Mouse (Mus musculus) liver, embryonic 13.5 days (tissue): ENCODE data around the gene Kcnq1. TPM values are rescaled to one million over a fixed set of nuclear protein-coding genes. Genes with fewer than 3 reads are reported as not detected.

ENCODE experiments used
- ATAC-seq: fragments of 200-750 bp; cut with Nextera tagmentation; 2 replicates; pipeline ENCODE4 v1.8.0; 2017; ENCODE audit warnings: low read depth, mild to moderate bottlenecking, moderate number of reproducible peaks, moderate library complexity
- DNase-seq: peaks from one replicate; pipeline ENCODE4 v3.0.0; 2022
- H3K27ac ChIP-seq: fragments of 300-500 bp; sonication (generic); 2 replicates; pipeline ENCODE4 v1.5.1; 2015; ENCODE audit warnings: moderate library complexity, mild to moderate bottlenecking, inconsistent platforms
- H3K27me3 ChIP-seq: fragments of 300-500 bp; sonication (generic); 2 replicates; pipeline ENCODE4 v1.6.1; 2015; ENCODE audit warnings: mild to moderate bottlenecking, inconsistent platforms
- H3K36me3 ChIP-seq: fragments of 300-500 bp; sonication (generic); 2 replicates; pipeline ENCODE4 v1.6.1; 2015; ENCODE audit warnings: mild to moderate bottlenecking, inconsistent platforms
- H3K4me1 ChIP-seq: fragments of 300-500 bp; sonication (generic); replicated peaks from 2 replicates; pipeline ENCODE4 v1.6.1; 2015; ENCODE audit warnings: inconsistent platforms
- H3K4me2 ChIP-seq: fragments of 300-500 bp; sonication (generic); 2 replicates; pipeline ENCODE4 v1.6.1; 2015; ENCODE audit warnings: inconsistent platforms, mild to moderate bottlenecking, moderate library complexity
- H3K4me3 ChIP-seq: fragments of 300-500 bp; sonication (generic); replicated peaks from 2 replicates; pipeline ENCODE4 v1.5.1; 2015; ENCODE audit warnings: mild to moderate bottlenecking, inconsistent platforms
- H3K9ac ChIP-seq: fragments of 300-500 bp; sonication (generic); 2 replicates; pipeline ENCODE4 v1.6.1; 2015; ENCODE audit warnings: mild to moderate bottlenecking, inconsistent platforms
- H3K9me3 ChIP-seq: fragments of 300-500 bp; sonication (generic); replicated peaks from 2 replicates; pipeline ENCODE4 v1.6.1; 2016; ENCODE audit warnings: inconsistent platforms
- WGBS: fragments of 180-500 bp; shearing (Covaris S2); methylation state at CpG from one replicate; pipeline ENCODE4 v1.1.7; 2015; ENCODE audit not compliant: insufficient replicate concordance; 5-methylcytosine and 5-hydroxymethylcytosine counted together
- polyA plus RNA-seq: library from polyadenylated mRNA; unstranded; fragments of >200 nt; fragmentation: Nextera tagmentation; extraction: Ambion mirVana; gene quantifications from 2 replicates; pipeline ENCODE4 v1.2.1, GENCODE M21; 2015

The Kcnq1 gene
- polyA plus RNA-seq, 1 experiment from 2014 or later, result 0.27 TPM

DNA sequence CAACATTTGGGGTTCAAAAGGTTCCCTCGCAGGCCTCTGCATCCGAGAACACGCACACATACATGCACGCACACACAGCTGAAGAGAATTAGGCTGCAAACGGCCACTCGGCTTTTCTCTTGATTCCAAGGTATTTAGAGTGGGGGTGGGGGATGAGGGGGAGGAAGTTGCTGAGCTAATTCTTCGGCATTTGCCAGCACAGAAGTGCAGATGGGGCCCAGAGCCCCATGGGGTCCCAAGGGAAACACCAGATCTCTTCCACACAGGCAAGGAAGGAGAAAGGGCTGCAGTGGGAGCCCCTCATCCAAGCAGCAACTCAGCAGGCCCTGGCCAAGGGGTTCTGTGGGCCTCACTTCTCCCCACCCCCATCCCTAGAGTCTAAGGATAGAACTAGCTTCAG lies 193.9 kb downstream of the Kcnq1 start:
- WGBS, result 61% methylated on average over 7 of the region's 7 CpGs
- H3K9me3 ChIP-seq, result 0 out of 2 replicates have a peak, but pooled peaks cover 5% of the 10 kb centered on the region
- H3K36me3 ChIP-seq, result no peaks in the 10 kb centered on the region
- H3K9ac ChIP-seq, result no peak overlapping the region
- H3K4me3 ChIP-seq, result no peak overlapping the region
- no peak overlapping the region for H3K4me2 ChIP-seq
- no peak overlapping the region for H3K27ac ChIP-seq
- H3K27me3 ChIP-seq, result no peaks in the 10 kb centered on the region; the same call in 1 of the 2 replicates
- DNase-seq (no peak), ATAC-seq (no peak)
- peaks cover 8% of the 10 kb centered on the region for H3K4me1 ChIP-seq

GRCm38 (mm10) chr7:143300681-143301080 lies 194.5 kb downstream of the Kcnq1 start:
- Histone ChIP-seq H3K4me2 (no peak overlapping the region), H3K9ac (no peak overlapping the region), H3K4me3 (no peak overlapping the region), H3K36me3 (no peaks in the 10 kb centered on the region), H3K27ac (no peak overlapping the region), H3K9me3 (0 out of 2 replicates have a peak, but pooled peaks cover under 1% of the 10 kb centered on the region), H3K4me1 (peaks cover 8% of the 10 kb centered on the region), H3K27me3 (no peaks in the 10 kb centered on the region; the same call in 1 of the 2 replicates)
- ATAC-seq, result no peak
- DNase-seq, result no peak
- 60% methylated on average over 3 of the region's 3 CpGs for WGBS

DNA sequence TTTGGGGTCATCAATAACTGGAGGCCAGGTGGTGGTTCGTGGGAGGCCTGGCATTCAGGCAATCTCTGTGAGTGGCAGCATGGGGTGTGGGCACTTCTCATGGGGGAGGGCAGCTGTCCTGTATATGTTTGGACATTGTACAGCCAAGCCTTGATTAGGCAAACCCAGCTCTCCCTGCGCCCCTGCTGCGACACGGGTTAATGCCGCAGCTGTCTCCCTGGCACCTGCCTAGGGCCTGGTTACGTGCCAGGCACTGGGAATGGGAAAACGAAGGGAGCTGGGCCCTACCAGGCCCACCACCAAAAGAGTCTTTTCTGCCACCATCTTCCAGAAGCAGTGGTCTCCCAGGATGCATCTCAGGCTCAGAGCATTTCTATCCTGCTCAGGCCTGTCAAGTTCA lies 196.0 kb downstream of the Kcnq1 start:
- no peak overlapping the region for H3K9ac ChIP-seq
- no peaks in the 10 kb centered on the region for H3K9me3 ChIP-seq
- H3K27me3 ChIP-seq, result no peaks in the 10 kb centered on the region; the same call in 1 of the 2 replicates
- H3K27ac ChIP-seq, result no peak overlapping the region
- H3K4me3 ChIP-seq, result no peak overlapping the region
- WGBS, result 74% methylated on average over 7 of the region's 7 CpGs
- DNase-seq (no peak), ATAC-seq (no peak)
- no peak overlapping the region for H3K4me2 ChIP-seq
- peaks cover 3% of the 10 kb centered on the region; the same call in 1 of the 2 replicates for H3K4me1 ChIP-seq
- no peaks in the 10 kb centered on the region for H3K36me3 ChIP-seq

DNA sequence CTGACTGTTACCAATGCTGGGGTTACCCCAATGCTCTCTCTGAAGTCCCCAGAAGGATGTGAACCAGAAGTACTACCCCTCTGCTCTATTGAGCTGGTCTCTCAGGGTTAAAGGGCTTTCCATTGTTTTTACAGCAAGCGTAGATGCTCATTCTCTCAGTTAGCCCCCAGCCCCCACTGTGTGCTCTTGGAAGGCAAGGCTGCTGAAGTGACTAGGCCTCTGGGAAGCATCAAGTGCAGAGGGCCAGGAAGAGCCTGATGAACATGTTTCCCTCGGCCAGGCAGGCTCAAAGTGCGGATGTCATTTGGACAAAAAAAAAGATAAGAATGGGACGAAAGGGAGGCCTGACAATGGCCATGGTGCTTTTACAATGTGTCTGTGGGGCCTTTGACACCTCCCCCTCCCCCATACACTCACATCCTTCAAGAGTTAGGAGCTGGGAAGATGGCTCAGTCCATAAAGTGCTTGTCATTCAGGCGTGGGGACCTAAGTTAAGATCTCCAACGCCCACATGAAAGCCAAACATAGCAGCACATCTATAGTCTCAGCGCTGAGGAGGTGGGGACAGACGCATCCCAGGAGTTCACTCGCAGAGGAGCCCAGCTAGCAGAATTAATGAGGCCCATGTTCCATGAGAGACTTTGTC lies 196.6 kb downstream of the Kcnq1 start:
- 61% methylated on average over 9 of the region's 9 CpGs for WGBS
- H3K9ac ChIP-seq, result no peak overlapping the region
- no peaks in the 10 kb centered on the region for H3K36me3 ChIP-seq
- H3K4me3 ChIP-seq, result no peak overlapping the region
- no peak overlapping the region for H3K27ac ChIP-seq
- DNase-seq (no peak), ATAC-seq (no peak)
- H3K4me2 ChIP-seq, result no peak overlapping the region
- H3K4me1 ChIP-seq, result no peaks in the 10 kb centered on the region
- no peaks in the 10 kb centered on the region for H3K9me3 ChIP-seq
- H3K27me3 ChIP-seq, result no peaks in the 10 kb centered on the region; the same call in 1 of the 2 replicates

DNA sequence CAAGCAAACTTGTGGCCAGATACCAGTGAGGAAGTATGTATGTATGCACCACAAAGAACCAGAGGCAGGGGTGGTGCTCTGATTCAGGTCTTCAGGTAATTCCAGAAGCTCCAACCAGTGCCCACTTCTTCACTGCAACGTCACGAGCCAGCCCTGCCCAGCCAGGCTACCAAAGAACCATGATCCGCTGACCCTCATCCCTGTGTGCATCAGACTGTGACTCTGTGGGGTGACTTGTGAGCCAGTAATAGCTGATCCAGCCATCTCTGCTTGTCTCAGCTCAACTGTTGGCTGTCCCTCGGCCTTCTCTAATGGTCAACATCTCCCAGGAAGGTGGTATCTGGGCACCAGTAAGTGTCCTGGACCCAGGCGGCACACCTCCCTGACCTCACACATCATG lies 197.4 kb downstream of the Kcnq1 start:
- no peak overlapping the region for H3K4me3 ChIP-seq
- 67% methylated on average over 5 of the region's 5 CpGs for WGBS
- H3K4me1 ChIP-seq, result no peaks in the 10 kb centered on the region
- H3K27me3 ChIP-seq, result no peaks in the 10 kb centered on the region; the same call in 1 of the 2 replicates
- H3K4me2 ChIP-seq, result no peak overlapping the region
- H3K9ac ChIP-seq, result no peak overlapping the region
- H3K27ac ChIP-seq, result no peak overlapping the region
- H3K36me3 ChIP-seq, result no peaks in the 10 kb centered on the region
- DNase-seq (no peak), ATAC-seq (no peak)
- H3K9me3 ChIP-seq, result no peaks in the 10 kb centered on the region

- WGBS, result 70% methylated on average over 10 of the region's 10 CpGs
- DNase-seq (no peak), ATAC-seq (no peak)
- Histone ChIP-seq H3K4me2 (no peak overlapping the region), H3K9ac (no peak overlapping the region), H3K27me3 (no peaks in the 10 kb centered on the region; the same call in 1 of the 2 replicates), H3K36me3 (no peaks in the 10 kb centered on the region), H3K9me3 (no peaks in the 10 kb centered on the region), H3K27ac (no peak overlapping the region), H3K4me1 (no peaks in the 10 kb centered on the region), H3K4me3 (no peak overlapping the region)
Measured at GRCm38 (mm10) chr7:143305808-143306207, 199.6 kb downstream of the Kcnq1 start.

GRCm38 (mm10) chr7:143308001-143308400 lies 201.8 kb downstream of the Kcnq1 start:
- Histone ChIP-seq H3K9ac (no peak overlapping the region), H3K9me3 (no peaks in the 10 kb centered on the region), H3K4me2 (no peak overlapping the region), H3K36me3 (no peaks in the 10 kb centered on the region), H3K27me3 (no peaks in the 10 kb centered on the region; the same call in 1 of the 2 replicates), H3K4me1 (no peaks in the 10 kb centered on the region), H3K27ac (no peak overlapping the region), H3K4me3 (no peak overlapping the region)
- WGBS, result 58% methylated on average over 1 of the region's 1 CpGs
- ATAC-seq (no peak), DNase-seq (no peak)

- Histone ChIP-seq H3K27me3 (no peaks in the 10 kb centered on the region), H3K9ac (no peak overlapping the region), H3K36me3 (no peaks in the 10 kb centered on the region), H3K4me1 (peaks cover 13% of the 10 kb centered on the region; the same call in 1 of the 2 replicates), H3K27ac (no peak overlapping the region), H3K9me3 (no peaks in the 10 kb centered on the region), H3K4me3 (no peak overlapping the region), H3K4me2 (no peak overlapping the region)
- ATAC-seq, result no peak
- 34% methylated on average over 3 of the region's 3 CpGs for WGBS
- DNase-seq, result no peak
Measured at GRCm38 (mm10) chr7:143310311-143310710, 204.1 kb downstream of the Kcnq1 start.

DNA sequence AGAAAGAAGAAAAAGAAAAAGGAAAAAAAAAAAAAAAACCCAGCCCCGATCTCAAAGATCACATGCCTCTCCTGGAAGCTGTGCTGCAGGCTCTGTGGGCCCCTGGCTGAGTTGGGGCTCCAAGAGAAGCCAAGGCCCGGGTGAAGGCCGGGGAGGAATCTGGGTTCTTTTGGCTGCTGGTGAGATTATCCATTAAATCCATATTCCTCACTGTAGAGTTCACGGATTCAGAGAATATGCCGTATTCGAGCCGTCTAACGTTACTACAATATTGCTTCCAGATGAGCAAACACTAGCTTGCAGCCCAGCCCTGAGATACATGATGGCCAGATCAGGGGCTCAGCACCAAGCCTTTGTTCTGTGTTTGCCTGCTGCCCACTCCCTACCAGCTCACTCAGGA lies 204.7 kb downstream of the Kcnq1 start:
- no peaks in the 10 kb centered on the region for H3K9me3 ChIP-seq
- DNase-seq (no peak), ATAC-seq (no peak)
- H3K9ac ChIP-seq, result no peak overlapping the region
- no peaks in the 10 kb centered on the region for H3K27me3 ChIP-seq
- no peak overlapping the region for H3K4me2 ChIP-seq
- H3K4me3 ChIP-seq, result no peak overlapping the region
- no peak overlapping the region for H3K27ac ChIP-seq
- no peaks in the 10 kb centered on the region for H3K36me3 ChIP-seq
- WGBS, result 72% methylated on average over 8 of the region's 8 CpGs
- H3K4me1 ChIP-seq, result peaks cover 13% of the 10 kb centered on the region; the same call in 1 of the 2 replicates

GRCm38 (mm10) chr7:143311471-143311870 lies 205.3 kb downstream of the Kcnq1 start:
- Histone ChIP-seq H3K27me3 (no peaks in the 10 kb centered on the region), H3K9me3 (no peaks in the 10 kb centered on the region), H3K4me3 (no peak overlapping the region), H3K4me2 (no peak overlapping the region), H3K4me1 (peaks cover 13% of the 10 kb centered on the region; the same call in 1 of the 2 replicates), H3K9ac (no peak overlapping the region), H3K36me3 (no peaks in the 10 kb centered on the region), H3K27ac (no peak overlapping the region)
- 62% methylated on average over 7 of the region's 7 CpGs for WGBS
- no peak for ATAC-seq
- no peak for DNase-seq

DNA sequence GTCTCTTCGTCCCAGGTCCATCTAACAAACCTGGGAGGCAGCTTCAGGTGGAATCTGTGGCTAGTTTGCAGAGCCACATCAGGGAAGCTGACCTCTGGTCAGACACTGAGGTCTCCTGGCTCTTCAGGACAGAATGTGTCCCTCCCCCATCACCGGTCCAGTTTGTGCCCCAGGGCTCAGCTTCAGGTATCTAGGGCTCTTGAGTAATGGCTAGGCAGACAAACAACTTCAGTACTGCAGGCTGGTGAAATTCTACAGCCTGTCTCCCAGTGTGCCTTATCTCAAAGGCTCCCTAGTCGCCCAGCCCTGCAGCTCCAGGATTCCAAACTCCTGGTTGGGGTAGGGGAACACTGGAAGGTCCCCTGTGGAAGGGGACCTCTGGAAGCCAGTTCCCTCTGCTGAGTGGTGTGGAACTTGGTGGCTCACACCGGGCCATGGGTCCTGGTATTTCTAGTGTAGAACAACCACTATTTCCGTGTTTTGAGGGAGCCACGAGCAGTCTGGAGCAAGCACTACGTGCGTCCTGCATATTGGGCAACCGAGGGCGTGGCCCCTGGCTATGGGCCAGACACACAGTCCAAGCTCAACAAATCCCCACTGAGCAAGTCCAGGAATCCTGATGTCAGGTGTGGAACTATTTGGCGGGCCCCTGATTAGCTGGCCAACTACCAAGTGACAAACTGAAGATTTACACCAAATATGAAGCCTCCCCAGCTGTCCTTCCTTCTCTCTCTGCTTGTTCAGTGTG lies 207.6 kb downstream of the Kcnq1 start:
- Histone ChIP-seq H3K4me1 (peaks cover 13% of the 10 kb centered on the region; the same call in 1 of the 2 replicates), H3K36me3 (no peaks in the 10 kb centered on the region), H3K27me3 (no peaks in the 10 kb centered on the region), H3K4me2 (0 out of 2 replicates have a peak overlapping the region, but pooled peaks have one; percentile 24), H3K27ac (peak overlapping the region; percentile 77), H3K4me3 (no peak overlapping the region), H3K9ac (no peak overlapping the region), H3K9me3 (no peaks in the 10 kb centered on the region)
- DNase-seq, result peak; percentile 8
- ATAC-seq, result peak; percentile 75
- WGBS, result 52% methylated on average over 11 of the region's 11 CpGs
